Mouse (Mus musculus): ENCODE measurements at regions not wholly inside any gene's neighbourhood (a gene's known extent, or its start where the extent isn't known, plus 50 kb on each side); places are given as distances from the start of the nearest gene placed in this dataset.

DNA sequence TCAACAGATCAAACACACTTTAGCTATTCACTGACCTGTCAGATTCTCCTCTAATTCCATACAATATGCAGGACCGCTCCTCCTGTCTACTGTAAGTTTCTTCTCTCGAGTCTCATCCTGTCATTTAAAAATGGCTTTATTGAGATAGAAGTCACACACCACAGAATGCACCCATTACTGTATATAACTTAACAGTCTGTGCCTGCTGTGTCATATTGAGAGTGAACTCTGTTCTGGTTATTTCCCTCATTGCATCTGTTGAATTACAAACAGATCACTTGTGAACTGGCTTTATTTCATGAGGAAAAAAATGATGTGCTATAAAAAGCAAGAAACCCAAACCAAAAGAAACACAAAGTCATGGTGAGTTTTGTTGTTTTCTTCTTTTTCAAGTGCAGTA is 198.2 kb downstream of the Kcnrg start:
- no peaks in the 10 kb centered on the region for H3K27me3 ChIP-seq
- no peak overlapping the region for H3K4me3 ChIP-seq
- 82% methylated on average over 2 of the region's 2 CpGs for WGBS
- no peak overlapping the region for H3K4me2 ChIP-seq
- no peaks in the 10 kb centered on the region for H3K9me3 ChIP-seq
- H3K4me1 ChIP-seq = peaks cover 19% of the 10 kb centered on the region
- H3K36me3 ChIP-seq = no peaks in the 10 kb centered on the region
- no peak for ATAC-seq (ENCODE audit: insufficient number of reproducible peaks, low FRiP score, low TSS enrichment, low read depth)
- no peak overlapping the region for H3K9ac ChIP-seq
- H3K27ac ChIP-seq = no peak overlapping the region

DNA sequence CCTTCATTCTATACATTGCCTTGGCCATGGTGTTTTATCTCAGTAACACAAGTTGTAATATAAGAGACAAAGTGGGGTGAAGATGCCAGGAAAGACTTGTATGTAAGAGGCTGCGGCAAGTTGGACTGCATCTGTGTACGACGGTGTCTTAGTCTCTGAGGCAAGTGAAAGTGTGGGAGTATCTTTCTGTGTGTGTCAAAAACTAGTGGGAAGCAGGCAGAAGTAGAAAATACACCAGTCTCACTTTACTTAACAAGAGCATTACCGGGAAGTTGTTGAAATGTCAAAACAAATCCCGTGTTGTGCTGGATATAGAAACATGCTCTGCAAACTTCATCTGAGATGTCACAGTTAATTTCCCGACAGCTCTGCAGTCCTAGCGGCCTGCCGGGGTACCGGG is 200.9 kb downstream of the Kcnrg start:
- Histone ChIP-seq H3K4me3 (no peak overlapping the region), H3K9me3 (no peaks in the 10 kb centered on the region), H3K4me2 (no peak overlapping the region), H3K27me3 (no peaks in the 10 kb centered on the region), H3K27ac (no peak overlapping the region), H3K36me3 (no peaks in the 10 kb centered on the region), H3K9ac (no peak overlapping the region), H3K4me1 (peaks cover 31% of the 10 kb centered on the region)
- ATAC-seq (ENCODE audit: insufficient number of reproducible peaks, low FRiP score, low TSS enrichment, low read depth) = no peak
- 60% methylated on average over 9 of the region's 9 CpGs for WGBS

GRCm38 (mm10) chr14:61809716-61810437 is 202.6 kb downstream of the Kcnrg start:
- Histone ChIP-seq H3K9me3 (no peaks in the 10 kb centered on the region), H3K4me3 (no peak overlapping the region), H3K27me3 (no peaks in the 10 kb centered on the region), H3K27ac (peak overlapping the region; percentile 14; the same call in 1 of the 2 replicates), H3K36me3 (no peaks in the 10 kb centered on the region), H3K9ac (no peak overlapping the region), H3K4me2 (no peak overlapping the region), H3K4me1 (peaks cover 31% of the 10 kb centered on the region)
- no peak for ATAC-seq (ENCODE audit: insufficient number of reproducible peaks, low FRiP score, low TSS enrichment, low read depth)
- WGBS = 41% methylated on average over 10 of the region's 10 CpGs

DNA sequence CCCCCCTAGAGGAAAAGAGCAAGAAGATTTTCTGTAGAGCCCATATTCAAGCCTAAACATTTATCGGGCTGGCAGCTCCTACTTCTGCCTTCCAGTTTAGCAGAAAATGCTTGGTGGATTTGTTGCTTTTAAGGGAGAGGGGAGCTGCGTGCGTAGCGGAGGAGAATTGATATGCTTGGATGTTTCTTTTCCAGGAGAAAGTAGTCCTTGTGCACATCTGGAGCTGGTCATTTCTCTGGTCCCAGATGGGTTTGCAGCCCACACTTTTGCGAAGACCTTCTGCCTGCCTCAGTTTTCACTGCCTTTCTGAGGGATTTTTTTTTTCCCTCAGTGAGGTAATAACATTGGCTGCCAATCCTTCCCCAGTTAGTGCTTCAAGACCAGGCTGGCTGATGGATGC is 203.6 kb downstream of the Kcnrg start:
- WGBS = 29% methylated on average over 5 of the region's 5 CpGs
- no peak for ATAC-seq (ENCODE audit: insufficient number of reproducible peaks, low FRiP score, low TSS enrichment, low read depth)

GRCm38 (mm10) chr14:61817711-61818110 is 210.5 kb downstream of the Kcnrg start:
- Histone ChIP-seq H3K4me3 (no peak overlapping the region), H3K9ac (no peak overlapping the region), H3K9me3 (no peaks in the 10 kb centered on the region), H3K27me3 (no peaks in the 10 kb centered on the region), H3K4me1 (no peaks in the 10 kb centered on the region), H3K36me3 (no peaks in the 10 kb centered on the region), H3K27ac (no peak overlapping the region), H3K4me2 (no peak overlapping the region)
- 63% methylated on average over 11 of the region's 11 CpGs for WGBS
- no peak for ATAC-seq (ENCODE audit: insufficient number of reproducible peaks, low FRiP score, low TSS enrichment, low read depth)

More for the DNA sequence above, 203.6 kb downstream of the Kcnrg start:
- peaks cover 31% of the 10 kb centered on the region for H3K4me1 ChIP-seq
- H3K27me3 ChIP-seq = no peaks in the 10 kb centered on the region
- H3K27ac ChIP-seq = peak overlapping the region; percentile 18; the same call in 1 of the 2 replicates
- no peaks in the 10 kb centered on the region for H3K36me3 ChIP-seq
- H3K9ac ChIP-seq = no peak overlapping the region
- no peak overlapping the region for H3K4me3 ChIP-seq
- H3K4me2 ChIP-seq = no peak overlapping the region
- no peaks in the 10 kb centered on the region for H3K9me3 ChIP-seq

GRCm38 (mm10) chr14:61818365-61818764 is 211.1 kb downstream of the Kcnrg start:
- no peaks in the 10 kb centered on the region for H3K36me3 ChIP-seq
- H3K9ac ChIP-seq = no peak overlapping the region
- H3K9me3 ChIP-seq = no peaks in the 10 kb centered on the region
- 90% methylated on average over 2 of the region's 2 CpGs for WGBS
- H3K4me1 ChIP-seq = no peaks in the 10 kb centered on the region
- H3K27me3 ChIP-seq = no peaks in the 10 kb centered on the region
- H3K27ac ChIP-seq = no peak overlapping the region
- H3K4me3 ChIP-seq = no peak overlapping the region
- no peak for ATAC-seq (ENCODE audit: insufficient number of reproducible peaks, low FRiP score, low TSS enrichment, low read depth)
- H3K4me2 ChIP-seq = no peak overlapping the region

DNA sequence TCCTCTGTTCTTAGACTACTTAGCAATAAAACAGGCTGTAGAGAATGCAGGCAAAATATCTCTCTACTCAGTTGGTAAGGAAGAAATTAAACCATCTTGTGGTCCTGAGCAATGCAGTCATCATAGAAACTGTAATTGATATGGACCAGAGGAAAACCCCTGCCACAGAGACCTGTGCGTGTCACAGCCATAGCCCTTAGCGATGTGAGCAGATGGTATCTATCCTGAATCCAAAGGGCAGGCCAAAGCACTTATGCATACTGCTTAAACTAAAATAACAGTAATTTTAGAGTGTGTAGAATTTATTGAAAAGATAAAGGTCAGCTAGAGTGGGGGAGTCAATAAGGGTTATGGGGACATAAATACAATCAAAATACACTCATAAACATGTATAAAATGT is 212.0 kb downstream of the Kcnrg start:
- Histone ChIP-seq H3K4me1 (no peaks in the 10 kb centered on the region), H3K27ac (no peak overlapping the region), H3K4me3 (no peak overlapping the region), H3K9me3 (no peaks in the 10 kb centered on the region), H3K27me3 (no peaks in the 10 kb centered on the region), H3K36me3 (no peaks in the 10 kb centered on the region), H3K4me2 (no peak overlapping the region), H3K9ac (no peak overlapping the region)
- 79% methylated on average over 2 of the region's 2 CpGs for WGBS
- ATAC-seq (ENCODE audit: insufficient number of reproducible peaks, low FRiP score, low TSS enrichment, low read depth) = no peak

DNA sequence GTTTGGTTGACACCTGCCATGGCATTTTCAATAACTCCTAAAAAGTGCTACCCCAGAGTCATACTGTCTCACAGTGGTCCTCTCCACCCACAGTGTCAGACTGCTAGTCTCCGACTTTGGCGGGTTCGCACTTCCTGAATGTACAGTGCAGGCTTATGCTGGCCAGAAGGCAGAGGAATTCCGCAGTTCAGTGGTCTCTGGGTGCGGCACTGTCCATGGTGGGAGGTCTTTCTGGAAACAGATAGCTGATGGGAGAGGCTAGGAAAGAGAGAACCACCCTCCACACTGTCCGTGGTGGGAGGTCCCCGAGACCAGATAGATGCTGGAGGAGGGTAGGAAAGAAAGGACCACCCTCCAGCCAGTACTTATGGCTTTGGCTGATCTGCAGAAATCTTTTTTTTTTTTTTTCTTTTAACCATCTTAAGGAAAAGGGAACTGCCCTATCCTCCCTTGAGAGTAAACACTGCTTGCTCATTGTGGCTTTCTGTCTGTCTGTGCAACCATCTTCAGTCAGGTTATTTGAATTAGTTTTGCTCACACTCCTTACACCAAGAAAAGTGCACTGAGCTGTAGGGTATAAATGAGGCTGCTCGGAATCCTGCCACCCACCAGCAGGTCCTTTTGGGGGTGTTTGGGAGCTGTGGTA is 227.2 kb downstream of the Kcnrg start:
- Histone ChIP-seq H3K27ac (no peak overlapping the region), H3K27me3 (no peaks in the 10 kb centered on the region), H3K36me3 (no peaks in the 10 kb centered on the region), H3K9ac (no peak overlapping the region), H3K9me3 (no peaks in the 10 kb centered on the region), H3K4me2 (no peak overlapping the region; the same call in 1 of the 2 replicates), H3K4me3 (no peak overlapping the region), H3K4me1 (peaks cover 11% of the 10 kb centered on the region)
- ATAC-seq (ENCODE audit: insufficient number of reproducible peaks, low FRiP score, low TSS enrichment, low read depth) = peak; percentile 63; the same call in 1 of the 2 replicates
- 50% methylated on average over 8 of the region's 8 CpGs for WGBS

GRCm38 (mm10) chr14:61835729-61836128 is 228.5 kb downstream of the Kcnrg start:
- Histone ChIP-seq H3K9ac (no peak overlapping the region), H3K36me3 (no peaks in the 10 kb centered on the region), H3K4me3 (no peak overlapping the region), H3K9me3 (no peaks in the 10 kb centered on the region), H3K4me1 (peaks cover 11% of the 10 kb centered on the region), H3K27ac (no peak overlapping the region), H3K27me3 (no peaks in the 10 kb centered on the region), H3K4me2 (no peak overlapping the region)
- no peak for ATAC-seq (ENCODE audit: insufficient number of reproducible peaks, low FRiP score, low TSS enrichment, low read depth)
- 12% methylated on average over 6 of the region's 6 CpGs for WGBS

GRCm38 (mm10) chr14:61836231-61836630 is 229.0 kb downstream of the Kcnrg start:
- H3K27ac ChIP-seq = no peak overlapping the region
- no peak for ATAC-seq (ENCODE audit: insufficient number of reproducible peaks, low FRiP score, low TSS enrichment, low read depth)
- no peak overlapping the region for H3K4me3 ChIP-seq
- no peaks in the 10 kb centered on the region for H3K9me3 ChIP-seq
- no peaks in the 10 kb centered on the region for H3K27me3 ChIP-seq
- H3K4me2 ChIP-seq = no peak overlapping the region
- H3K36me3 ChIP-seq = no peaks in the 10 kb centered on the region
- WGBS = 29% methylated on average over 6 of the region's 6 CpGs
- H3K9ac ChIP-seq = no peak overlapping the region
- H3K4me1 ChIP-seq = peaks cover 11% of the 10 kb centered on the region

- Histone ChIP-seq H3K27me3 (no peaks in the 10 kb centered on the region), H3K9me3 (no peaks in the 10 kb centered on the region), H3K27ac (no peak overlapping the region), H3K9ac (no peak overlapping the region), H3K4me3 (no peak overlapping the region), H3K4me2 (no peak overlapping the region), H3K36me3 (no peaks in the 10 kb centered on the region), H3K4me1 (peaks cover 11% of the 10 kb centered on the region)
- 72% methylated on average over 4 of the region's 4 CpGs for WGBS
- ATAC-seq (ENCODE audit: insufficient number of reproducible peaks, low FRiP score, low TSS enrichment, low read depth) = no peak
Measured at GRCm38 (mm10) chr14:61836965-61837364, 229.7 kb downstream of the Kcnrg start.

- ATAC-seq (ENCODE audit: insufficient number of reproducible peaks, low FRiP score, low TSS enrichment, low read depth) = no peak
- WGBS = 60% methylated on average over 8 of the region's 8 CpGs
- Histone ChIP-seq H3K9ac (no peak overlapping the region), H3K27ac (no peak overlapping the region), H3K9me3 (no peaks in the 10 kb centered on the region), H3K4me3 (no peak overlapping the region), H3K27me3 (no peaks in the 10 kb centered on the region), H3K4me2 (no peak overlapping the region), H3K36me3 (no peaks in the 10 kb centered on the region), H3K4me1 (peaks cover 11% of the 10 kb centered on the region)
Measured at GRCm38 (mm10) chr14:61837851-61838250, 230.6 kb downstream of the Kcnrg start.

Data from limb, embryonic 15.5 days (tissue).